Mouse (Mus musculus): Measurements from ENCODE around the gene Idh3g. TPM values are rescaled to one million over a fixed set of nuclear protein-coding genes. Genes with fewer than 3 reads are reported as not detected.
A peak's percentile ranks its signal among the peaks of the same experiment; 100 is the strongest.

Idh3g gene
- polyA plus RNA-seq, 1 experiment = 141 TPM

GRCm38 (mm10) chrX:73774168-73774760 lies 12.4 kb downstream of the Idh3g start, which contains the start of gene Srpk3:
Gene Srpk3, plus strand, starts transcription at chrX:73774405.
- no peaks in the 10 kb centered on the region for H3K79me2 ChIP-seq (ENCODE audit: control insufficient read depth, insufficient read depth)
- no peak within 1 kb of the TSS for H3ac ChIP-seq (ENCODE audit: control insufficient read depth, insufficient read length, low read depth)
- TF ChIP-seq USF1 (IDR thresholded peaks at IDR 0.05; ENCODE audit: low read depth) (no peak), MYOG (IDR thresholded peaks at IDR 0.05; ENCODE audit: control insufficient read depth, extremely low read depth, insufficient read length) (no peak)
- H3K79me3 ChIP-seq (ENCODE audit: low read depth) = no peaks in the 10 kb centered on the region
- peaks cover 8% of the 10 kb centered on the region for H3K36me3 ChIP-seq (ENCODE audit: control insufficient read depth, insufficient read depth)
- H3K4me3 ChIP-seq (ENCODE audit: insufficient read depth, poor library complexity, severe bottlenecking) = no peak within 1 kb of the TSS
- no peaks in the 10 kb centered on the region for H3K27me3 ChIP-seq (ENCODE audit: control insufficient read depth, insufficient read depth, insufficient read length)

GRCm38 (mm10) chrX:73767267-73767666 lies 19.4 kb downstream of the Idh3g start:
- TF ChIP-seq MYOG (IDR thresholded peaks at IDR 0.05; ENCODE audit: control insufficient read depth, extremely low read depth, insufficient read length) (no peak), CTCF (IDR thresholded peaks at IDR 0.05; ENCODE audit: control insufficient read depth, insufficient read depth, insufficient read length) (peak; percentile 11), CEBPB (IDR thresholded peaks at IDR 0.05; ENCODE audit: low read depth) (no peak)

GRCm38 (mm10) chrX:73765311-73765710 lies 21.4 kb downstream of the Idh3g start:
- H3K4me3 ChIP-seq (ENCODE audit: insufficient read depth, poor library complexity, severe bottlenecking) = no peak overlapping the region
- no peak overlapping the region for H3ac ChIP-seq (ENCODE audit: control insufficient read depth, insufficient read length, low read depth)
- H3K79me3 ChIP-seq (ENCODE audit: low read depth) = no peaks in the 10 kb centered on the region
- H3K27me3 ChIP-seq (ENCODE audit: control insufficient read depth, insufficient read depth, insufficient read length) = peaks cover 4% of the 10 kb centered on the region
- H3K79me2 ChIP-seq (ENCODE audit: control insufficient read depth, insufficient read depth) = no peaks in the 10 kb centered on the region
- no peak for TF ChIP-seq FOSL1 (IDR thresholded peaks at IDR 0.05; ENCODE audit: insufficient read depth, low read length, poor library complexity, severe bottlenecking)
- TF ChIP-seq MYOD1 (IDR thresholded peaks at IDR 0.05; ENCODE audit: control insufficient read depth, insufficient read length, low read depth) = no peak
- no peak for TF ChIP-seq MAX (IDR thresholded peaks at IDR 0.05)
- no peak for TF ChIP-seq CTCF (IDR thresholded peaks at IDR 0.05; ENCODE audit: control insufficient read depth, insufficient read depth, insufficient read length)
- TF ChIP-seq MYOG (IDR thresholded peaks at IDR 0.05; ENCODE audit: control insufficient read depth, extremely low read depth, insufficient read length) = no peak
- TF ChIP-seq USF1 (IDR thresholded peaks at IDR 0.05; ENCODE audit: low read depth) = no peak
- TF ChIP-seq CEBPB (IDR thresholded peaks at IDR 0.05; ENCODE audit: low read depth) = no peak
- H3K36me3 ChIP-seq (ENCODE audit: control insufficient read depth, insufficient read depth) = no peaks in the 10 kb centered on the region

More at GRCm38 (mm10) chrX:73767267-73767666, 19.4 kb downstream of the Idh3g start:
- no peak overlapping the region for H3K4me3 ChIP-seq (ENCODE audit: insufficient read depth, poor library complexity, severe bottlenecking)
- H3ac ChIP-seq (ENCODE audit: control insufficient read depth, insufficient read length, low read depth) = no peak overlapping the region
- H3K36me3 ChIP-seq (ENCODE audit: control insufficient read depth, insufficient read depth) = no peaks in the 10 kb centered on the region
- no peaks in the 10 kb centered on the region for H3K79me3 ChIP-seq (ENCODE audit: low read depth)
- peaks cover 4% of the 10 kb centered on the region for H3K27me3 ChIP-seq (ENCODE audit: control insufficient read depth, insufficient read depth, insufficient read length)
- H3K79me2 ChIP-seq (ENCODE audit: control insufficient read depth, insufficient read depth) = no peaks in the 10 kb centered on the region

- Histone ChIP-seq H3K36me3 (ENCODE audit: control insufficient read depth, insufficient read depth) (no peaks in the 10 kb centered on the region), H3K79me2 (ENCODE audit: control insufficient read depth, insufficient read depth) (no peaks in the 10 kb centered on the region), H3K4me3 (ENCODE audit: insufficient read depth, poor library complexity, severe bottlenecking) (no peak overlapping the region), H3K79me3 (ENCODE audit: low read depth) (no peaks in the 10 kb centered on the region), H3K27me3 (ENCODE audit: control insufficient read depth, insufficient read depth, insufficient read length) (peaks cover under 1% of the 10 kb centered on the region), H3ac (ENCODE audit: control insufficient read depth, insufficient read length, low read depth) (no peak overlapping the region)
- no peak for TF ChIP-seq MYOD1 (IDR thresholded peaks at IDR 0.05; ENCODE audit: control insufficient read depth, insufficient read length, low read depth)
- no peak for TF ChIP-seq FOSL1 (IDR thresholded peaks at IDR 0.05; ENCODE audit: insufficient read depth, low read length, poor library complexity, severe bottlenecking)
- no peak for TF ChIP-seq MAX (IDR thresholded peaks at IDR 0.05)
Observed at GRCm38 (mm10) chrX:73758611-73759290, 27.9 kb downstream of the Idh3g start.

GRCm38 (mm10) chrX:73756334-73757140 lies 30.2 kb downstream of the Idh3g start, which contains the start of gene Plxnb3:
Gene Plxnb3, plus strand, starts transcription at chrX:73757090.
- Histone ChIP-seq H3K79me3 (ENCODE audit: low read depth) (no peaks in the 10 kb centered on the region), H3ac (ENCODE audit: control insufficient read depth, insufficient read length, low read depth) (no peak within 1 kb of the TSS), H3K79me2 (ENCODE audit: control insufficient read depth, insufficient read depth) (no peaks in the 10 kb centered on the region), H3K27me3 (ENCODE audit: control insufficient read depth, insufficient read depth, insufficient read length) (no peaks in the 10 kb centered on the region), H3K36me3 (ENCODE audit: control insufficient read depth, insufficient read depth) (no peaks in the 10 kb centered on the region), H3K4me3 (ENCODE audit: insufficient read depth, poor library complexity, severe bottlenecking) (no peak within 1 kb of the TSS)
- TF ChIP-seq CEBPB (IDR thresholded peaks at IDR 0.05; ENCODE audit: low read depth) = no peak
- TF ChIP-seq MYOG (IDR thresholded peaks at IDR 0.05; ENCODE audit: control insufficient read depth, extremely low read depth, insufficient read length) = no peak
- no peak for TF ChIP-seq MYOD1 (IDR thresholded peaks at IDR 0.05; ENCODE audit: control insufficient read depth, insufficient read length, low read depth)
- no peak for TF ChIP-seq FOSL1 (IDR thresholded peaks at IDR 0.05; ENCODE audit: insufficient read depth, low read length, poor library complexity, severe bottlenecking)
- no peak for TF ChIP-seq MAX (IDR thresholded peaks at IDR 0.05)
- no peak for TF ChIP-seq CTCF (IDR thresholded peaks at IDR 0.05; ENCODE audit: control insufficient read depth, insufficient read depth, insufficient read length)
- no peak for TF ChIP-seq USF1 (IDR thresholded peaks at IDR 0.05; ENCODE audit: low read depth)

Measured in C2C12 (cell line).